Comparison of ENCODE assay signal across 19 mouse cellular contexts in genomic region chr14:8111545-8111944, GRCm38 (mm10). TPM values are rescaled to one million over a fixed set of nuclear protein-coding genes. Genes with fewer than 3 reads are reported as not detected.
DNase-seq lines count a peak whose midpoint lies in the region; ATAC-seq lines count a peak whose summit lies in the region.
"Had no signal": no experiment of that assay in that cellular context is flagged by ENCODE, and none has a peak within 500 bp of the region (broad histone marks: within the 10 kb centered on the region; RNA-seq: fewer than 3 reads in every experiment).

No protein-coding gene starts in this region.

- no peaks in the 10 kb centered on the region for H3K27me3 ChIP-seq in heart, embryonic 16.5 days (ENCODE audit: control insufficient read depth, insufficient read depth, low read length)
- no peaks in the 10 kb centered on the region for H3K27me3 ChIP-seq in kidney, embryonic 16.5 days (ENCODE audit: insufficient read depth, low read length)
- H3K27me3 ChIP-seq in intestine, embryonic 15.5 days (replicated peaks) = no peaks in the 10 kb centered on the region
- H3K27me3 ChIP-seq: CH12.LX; limb, embryonic 13.5 days; neural tube, embryonic 12.5 days had no signal

- peak overlapping the region; percentile 43; the same call in 1 of the 2 replicates for H3K27ac ChIP-seq in heart, embryonic 16.5 days (ENCODE audit: low read length)
- no peak overlapping the region for H3K27ac ChIP-seq in kidney, embryonic 16.5 days (ENCODE audit: low read length)
- H3K27ac ChIP-seq in intestine, embryonic 15.5 days = no peak overlapping the region
- H3K27ac ChIP-seq: hindbrain, postnatal 0 days; limb, embryonic 13.5 days; macrophage; neural tube, embryonic 12.5 days had no signal

- no peak overlapping the region for H3K4me3 ChIP-seq in heart, embryonic 16.5 days (ENCODE audit: low read length)
- no peak overlapping the region for H3K4me3 ChIP-seq in kidney, embryonic 16.5 days (ENCODE audit: low read length)
- no peak overlapping the region for H3K4me3 ChIP-seq in intestine, embryonic 15.5 days (replicated peaks)
- H3K4me3 ChIP-seq: limb, embryonic 13.5 days; neural tube, embryonic 12.5 days had no signal

- no peak overlapping the region for H3K4me2 ChIP-seq in heart, embryonic 16.5 days (ENCODE audit: low read depth, low read length)
- no peak overlapping the region for H3K4me2 ChIP-seq in kidney, embryonic 16.5 days (replicated peaks; ENCODE audit: low read depth, low read length)
- H3K4me2 ChIP-seq in intestine, embryonic 15.5 days (replicated peaks) = no peak overlapping the region
- H3K4me2 ChIP-seq: limb, embryonic 13.5 days; neural tube, embryonic 12.5 days had no signal

- 46% methylated on average over 6 of the region's 6 CpGs for WGBS in heart, embryonic 16.5 days
- 80% methylated on average over 6 of the region's 6 CpGs for WGBS in kidney, embryonic 16.5 days
- WGBS in intestine, embryonic 15.5 days = 74% methylated on average over 6 of the region's 6 CpGs

- no peaks in the 10 kb centered on the region for H3K9me3 ChIP-seq in heart, embryonic 16.5 days (replicated peaks; ENCODE audit: control insufficient read depth, low read length)
- no peaks in the 10 kb centered on the region; the same call in 1 of the 2 replicates for H3K9me3 ChIP-seq in kidney, embryonic 16.5 days (ENCODE audit: low read length)
- H3K9me3 ChIP-seq in intestine, embryonic 15.5 days = no peaks in the 10 kb centered on the region
- H3K9me3 ChIP-seq: limb, embryonic 13.5 days; neural tube, embryonic 12.5 days had no signal

- ATAC-seq in heart, embryonic 16.5 days (replicated peaks; ENCODE audit: extremely low read depth, insufficient read depth, low FRiP score) = peak; percentile 86
- no peak for ATAC-seq in kidney, embryonic 16.5 days (ENCODE audit: low FRiP score, low TSS enrichment)
- peak; percentile 75 for ATAC-seq in intestine, embryonic 15.5 days
- ATAC-seq: activated CD4-positive, CD25-positive, alpha-beta regulatory T cell, adult 4 months; forebrain, embryonic 16.5 days; hindbrain, postnatal 0 days had no signal

- H3K9ac ChIP-seq in heart, embryonic 16.5 days (ENCODE audit: low read length) = no peak overlapping the region
- H3K9ac ChIP-seq in kidney, embryonic 16.5 days (replicated peaks; ENCODE audit: low read length) = no peak overlapping the region
- H3K9ac ChIP-seq in intestine, embryonic 15.5 days = no peak overlapping the region
- H3K9ac ChIP-seq: limb, embryonic 13.5 days; neural tube, embryonic 12.5 days had no signal

- peak; percentile 54 to 82 for DNase-seq in adrenal gland, adult (ENCODE audit: inconsistent age in 2 of 2, low spot score in 1 of 2)
- DNase-seq in adrenal gland, adult 18-20 months (ENCODE audit: low spot score in 2 of 2) = no peak
- no peak for DNase-seq in heart, adult 11 months
- DNase-seq in kidney, postnatal 36 days = peak; percentile 17 to 26
- no peak for DNase-seq in cerebellum, adult 8-10 months
- DNase-seq: cerebellum, postnatal 10 days; gastrocnemius, postnatal 10 days; right cerebral cortex, postnatal 4 days; thymus, postnatal 4 days had no signal

- H3K36me3 ChIP-seq in heart, embryonic 16.5 days (ENCODE audit: control insufficient read depth, insufficient read depth) = 0 out of 2 replicates have a peak, but pooled peaks cover 2% of the 10 kb centered on the region
- H3K36me3 ChIP-seq in kidney, embryonic 16.5 days (ENCODE audit: insufficient read depth, low read length) = no peaks in the 10 kb centered on the region
- no peaks in the 10 kb centered on the region for H3K36me3 ChIP-seq in intestine, embryonic 15.5 days
- H3K36me3 ChIP-seq: limb, embryonic 13.5 days; neural tube, embryonic 12.5 days had no signal

- peaks cover 8% of the 10 kb centered on the region; the same call in 1 of the 2 replicates for H3K4me1 ChIP-seq in heart, embryonic 16.5 days (ENCODE audit: control insufficient read depth, insufficient read depth, low read length)
- H3K4me1 ChIP-seq in kidney, embryonic 16.5 days (ENCODE audit: insufficient read depth, low read length) = 0 out of 2 replicates have a peak, but pooled peaks cover 4% of the 10 kb centered on the region
- no peaks in the 10 kb centered on the region for H3K4me1 ChIP-seq in intestine, embryonic 15.5 days (replicated peaks)
- H3K4me1 ChIP-seq: limb, embryonic 13.5 days; neural tube, embryonic 12.5 days had no signal

RNA-seq across cellular contexts. Expression of gene Pxk, which starts 13.5 kb away (rescaled TPM):
- total RNA-seq in adrenal gland, adult 18-20 months (2021) = 10 to 100 TPM; 73.3 to 86.3 TPM
- 34.9 and 38.3 TPM in 2 replicates for polyA plus RNA-seq in heart, embryonic 16.5 days (2015; fragmentation: Nextera tagmentation; extraction: Ambion mirVana)
- polyA plus RNA-seq in kidney, embryonic 16.5 days (2015; fragmentation: Nextera tagmentation; extraction: Ambion mirVana) = 36.7 and 39.8 TPM in 2 replicates
- polyA plus RNA-seq in intestine, embryonic 15.5 days (2015; fragmentation: Nextera tagmentation; extraction: Ambion mirVana) = 35.2 and 36.3 TPM in 2 replicates

RNA-seq across cellular contexts. Expression of gene Rpp14, which starts 31.4 kb away (rescaled TPM):
- total RNA-seq in adrenal gland, adult 18-20 months (2021) = 10 to 100 TPM; 37.5 to 48.9 TPM
- polyA plus RNA-seq in heart, embryonic 16.5 days (2015; fragmentation: Nextera tagmentation; extraction: Ambion mirVana) = 39.7 and 47.7 TPM in 2 replicates
- polyA plus RNA-seq in kidney, embryonic 16.5 days (2015; fragmentation: Nextera tagmentation; extraction: Ambion mirVana) = 54.1 and 58.6 TPM in 2 replicates
- polyA plus RNA-seq in intestine, embryonic 15.5 days (2015; fragmentation: Nextera tagmentation; extraction: Ambion mirVana) = 52.1 and 53.7 TPM in 2 replicates

Comparison
In these comparisons a context has a peak if more than half of its experiments do, and no peak if none do; other contexts are left out.
1. DNase-seq: peak in adrenal gland, adult (2 of 2) and kidney, postnatal 36 days (2 of 2); none in adrenal gland, adult 18-20 months (0 of 2), heart, adult 11 months (single experiment) and cerebellum, adult 8-10 months (single experiment).